Mouse (Mus musculus) inflammation-experienced regulatory T-cells, adult 16 weeks (primary cell): ENCODE results near the gene Ippk. TPM values are rescaled to one million over a fixed set of nuclear protein-coding genes. Genes with fewer than 3 reads are reported as not detected.

Source experiments
- polyA plus RNA-seq: library from polyadenylated mRNA; unstranded; fragments of 100-300 nt; shearing (Covaris generic); gene quantifications from one replicate; pipeline ENCODE4 v1.2.1, GENCODE M21; 2017

Ippk gene
- 16.0 TPM for polyA plus RNA-seq

GRCm38 (mm10) chr13:49420754-49421605 is at the start of gene Ippk:
Gene Ippk, plus strand, starts transcription at chr13:49421249.

GRCm38 (mm10) chr13:49492376-49493368 is 71.6 kb downstream of the Ippk start, which contains the start of gene Tes3-ps:
Gene Tes3-ps, plus strand, starts transcription at chr13:49493318.

GRCm38 (mm10) chr13:49504510-49504909 is 83.5 kb downstream of the Ippk start, which contains the start of gene Ecm2:
Gene Ecm2, plus strand, starts transcription at chr13:49504810.

Other genes with a start within 250 kb of the Ippk start
- 38.8 TPM for gene Ninj1, start 233.8 kb upstream of the Ippk start, polyA plus RNA-seq
- gene Card19, start 205.2 kb upstream of the Ippk start, polyA plus RNA-seq = 59.4 TPM
- gene Susd3, start 172.5 kb upstream of the Ippk start, polyA plus RNA-seq = 44.3 TPM
- gene Fgd3, start 100.9 kb upstream of the Ippk start, polyA plus RNA-seq = 23.4 TPM
- gene Bicd2, start 79.7 kb upstream of the Ippk start, polyA plus RNA-seq = 14.7 TPM
- gene Tes3-ps, start 72.1 kb downstream of the Ippk start, polyA plus RNA-seq = 4.7 TPM
- gene Ecm2, start 83.6 kb downstream of the Ippk start, polyA plus RNA-seq = not detected
- not detected for gene Aspn, start 123.2 kb downstream of the Ippk start, polyA plus RNA-seq
- gene Omd, start 161.2 kb downstream of the Ippk start, polyA plus RNA-seq = 0.18 TPM
- 0.33 TPM for gene Ogn, start 186.8 kb downstream of the Ippk start, polyA plus RNA-seq
- 2.9 TPM for gene Cenpp, start 231.5 kb downstream of the Ippk start, polyA plus RNA-seq
- 50.7 TPM for gene Nol8, start 231.8 kb downstream of the Ippk start, polyA plus RNA-seq